Comparison of ENCODE assay signal across 9 mouse cellular contexts in the genomic region with DNA sequence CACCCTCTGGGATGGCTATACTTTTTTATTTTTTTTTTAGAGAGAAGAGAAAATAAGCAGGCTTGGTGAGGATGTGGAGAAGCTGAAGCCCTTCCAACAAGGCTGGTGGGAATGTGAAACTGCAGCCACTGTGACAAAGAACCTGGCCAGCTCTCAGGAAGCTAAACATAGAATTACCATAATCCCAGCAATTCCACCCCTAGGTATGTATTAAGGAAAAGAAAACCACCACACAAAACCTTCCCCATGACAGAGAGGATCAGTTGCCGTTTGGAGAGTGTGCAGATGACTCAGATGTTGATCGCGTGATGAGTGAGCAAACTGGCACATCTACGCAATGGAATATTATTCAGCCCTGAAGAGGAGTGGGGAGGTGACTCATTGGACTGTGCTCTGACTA.
"Had no signal": no experiment of that assay in that cellular context is flagged by ENCODE, and none has a peak within 500 bp of the region (broad histone marks: within the 10 kb centered on the region; RNA-seq: fewer than 3 reads in every experiment).

No protein-coding gene starts in this region.

- DNase-seq: kidney, adult 18-20 months; kidney, adult 9 months; kidney, postnatal 14 days; kidney, postnatal 4 days; left cerebral cortex, postnatal 4 days; liver, postnatal 0 days; lung, postnatal 10 days; lung, postnatal 36 days; thymus, adult 18-20 months had no signal
